Mouse (Mus musculus) embryonic facial prominence, embryonic 13.5 days (tissue): ENCODE results near the gene Tnnt1. TPM values are rescaled to one million over a fixed set of nuclear protein-coding genes. Genes with fewer than 3 reads are reported as not detected.

Source experiments
- ATAC-seq: fragments of 200-750 bp; cut with Nextera tagmentation; 2 replicates; pipeline ENCODE4 v1.8.0; 2017; ENCODE audit warnings: low read depth; ENCODE audit not compliant: insufficient number of reproducible peaks, insufficient read depth, low FRiP score, low TSS enrichment
- H3K27ac ChIP-seq: fragments of 300-500 bp; sonication (generic); 2 replicates; pipeline ENCODE4 v1.5.1; 2015; ENCODE audit warnings: moderate library complexity, mild to moderate bottlenecking, inconsistent platforms
- H3K27me3 ChIP-seq: fragments of 300-500 bp; sonication (generic); 2 replicates; pipeline ENCODE4 v1.6.1; 2015; ENCODE audit warnings: mild to moderate bottlenecking, inconsistent platforms
- H3K36me3 ChIP-seq: fragments of 300-500 bp; sonication (generic); 2 replicates; pipeline ENCODE4 v1.6.1; 2015; ENCODE audit warnings: mild to moderate bottlenecking, inconsistent platforms
- H3K4me1 ChIP-seq: fragments of 300-500 bp; sonication (generic); 2 replicates; pipeline ENCODE4 v1.6.1; 2015; ENCODE audit warnings: inconsistent platforms
- H3K4me2 ChIP-seq: fragments of 300-500 bp; sonication (generic); 2 replicates; pipeline ENCODE4 v1.6.1; 2015; ENCODE audit warnings: moderate library complexity, mild to moderate bottlenecking, inconsistent platforms
- H3K4me3 ChIP-seq: fragments of 300-500 bp; sonication (generic); 2 replicates; pipeline ENCODE4 v1.5.1; 2015; ENCODE audit warnings: mild to moderate bottlenecking, inconsistent platforms
- H3K9ac ChIP-seq: fragments of 300-500 bp; sonication (generic); 2 replicates; pipeline ENCODE4 v1.6.1; 2015; ENCODE audit warnings: mild to moderate bottlenecking, inconsistent platforms
- H3K9me3 ChIP-seq: fragments of 300-500 bp; sonication (generic); 2 replicates; pipeline ENCODE4 v1.6.1; 2016; ENCODE audit warnings: inconsistent platforms
- WGBS: fragments of 180-500 bp; shearing (Covaris S2); methylation state at CpG from one replicate; pipeline ENCODE4 v1.1.7; 2015; ENCODE audit warnings: mixed read lengths; 5-methylcytosine and 5-hydroxymethylcytosine counted together
- polyA plus RNA-seq: library from polyadenylated mRNA; unstranded; fragments of >200 nt; fragmentation: Nextera tagmentation; extraction: Ambion mirVana; gene quantifications from 2 replicates; pipeline ENCODE4 v1.2.1, GENCODE M21; 2015

Gene Tnnt1
- polyA plus RNA-seq, 1 experiment from 2014 or later, result 63.3 TPM

GRCm38 (mm10) chr7:4464194-4464824 is 51.9 kb downstream of the Tnnt1 start:
- no peaks in the 10 kb centered on the region for H3K4me1 ChIP-seq
- ATAC-seq, result peak; percentile 70; the same call in 1 of the 2 replicates
- H3K36me3 ChIP-seq, result no peaks in the 10 kb centered on the region
- H3K4me2 ChIP-seq, result 0 out of 2 replicates have a peak overlapping the region, but pooled peaks have one; percentile 24
- 0 out of 2 replicates have a peak overlapping the region, but pooled peaks have one; percentile 11 for H3K9ac ChIP-seq
- H3K4me3 ChIP-seq, result no peak overlapping the region
- H3K9me3 ChIP-seq, result no peaks in the 10 kb centered on the region
- 12% methylated on average over 12 of the region's 12 CpGs for WGBS
- H3K27ac ChIP-seq, result peak overlapping the region; percentile 60
- peaks cover under 1% of the 10 kb centered on the region; the same call in 1 of the 2 replicates for H3K27me3 ChIP-seq

GRCm38 (mm10) chr7:4460576-4461434 is 55.4 kb downstream of the Tnnt1 start, which contains the start of gene Eps8l1:
TSS of gene Eps8l1 (plus strand) at chr7:4460674.
- Histone ChIP-seq H3K4me3 (peak within 1 kb of the TSS; percentile 34), H3K27me3 (no peaks in the 10 kb centered on the region), H3K4me2 (peak within 1 kb of the TSS; percentile 54), H3K9me3 (no peaks in the 10 kb centered on the region), H3K9ac (peak within 1 kb of the TSS; percentile 62), H3K4me1 (no peaks in the 10 kb centered on the region), H3K27ac (peak within 1 kb of the TSS; percentile 77), H3K36me3 (no peaks in the 10 kb centered on the region)
- whole genome bisulfite sequencing, result 68% methylated on average over 13 of the region's 16 CpGs
- no peak for ATAC-seq

Other genes with a start within 250 kb of the Tnnt1 start
- not detected in 2 replicates for gene Ncr1, start 178.7 kb downstream of the Tnnt1 start, polyA plus RNA-seq
- gene Gp6, start 118.6 kb downstream of the Tnnt1 start, polyA plus RNA-seq, result 0.10 and 0.11 TPM in 2 replicates
- gene Rdh13, start 70.7 kb downstream of the Tnnt1 start, polyA plus RNA-seq, result 28.6 and 30.2 TPM in 2 replicates
- 6.6 and 9.4 TPM in 2 replicates for gene Eps8l1, start 55.7 kb downstream of the Tnnt1 start, polyA plus RNA-seq
- gene Ppp1r12c, start 14.7 kb downstream of the Tnnt1 start, polyA plus RNA-seq, result 45.9 and 48.2 TPM in 2 replicates
- 4.7 and 11.8 TPM in 2 replicates for gene Tnni3, start 7.8 kb upstream of the Tnnt1 start, polyA plus RNA-seq
- 1.4 and 2.4 TPM in 2 replicates for gene Dnaaf3, start 16.1 kb upstream of the Tnnt1 start, polyA plus RNA-seq
- gene Syt5, start 31.2 kb upstream of the Tnnt1 start, polyA plus RNA-seq, result 8.3 and 9.1 TPM in 2 replicates
- gene Ptprh, start 87.7 kb upstream of the Tnnt1 start, polyA plus RNA-seq, result 0.14 TPM in 1 of 2 replicates, not detected in the other
- gene Tmem86b, start 115.0 kb upstream of the Tnnt1 start, polyA plus RNA-seq, result 2.0 and 2.2 TPM in 2 replicates
- gene Ppp6r1, start 142.6 kb upstream of the Tnnt1 start, polyA plus RNA-seq, result 10.5 and 14.1 TPM in 2 replicates
- 78.4 and 92.3 TPM in 2 replicates for gene Hspbp1, start 168.7 kb upstream of the Tnnt1 start, polyA plus RNA-seq
- 2.7 and 3.1 TPM in 2 replicates for gene Brsk1, start 174.2 kb upstream of the Tnnt1 start, polyA plus RNA-seq
- 0.24 and 0.45 TPM in 2 replicates for gene Tmem150b, start 208.9 kb upstream of the Tnnt1 start, polyA plus RNA-seq
- gene Kmt5c, start 223.7 kb upstream of the Tnnt1 start, polyA plus RNA-seq, result 62.0 and 64.3 TPM in 2 replicates
- 53.3 and 75.6 TPM in 2 replicates for gene Cox6b2, start 236.7 kb upstream of the Tnnt1 start, polyA plus RNA-seq